Mouse (Mus musculus) bone marrow, adult 2 months (tissue): ENCODE measurements around the gene Spred3.

Source experiments
- CTCF ChIP-seq: fragments of 200-500 bp; IDR thresholded peaks from 2 replicates; pipeline ENCODE4 v1.5.1; 2011; ENCODE audit warnings: low read length, control low read depth; ENCODE audit not compliant: control insufficient read depth, insufficient read depth
- POLR2A ChIP-seq: fragments of 200-500 bp; IDR thresholded peaks from 2 replicates; pipeline ENCODE4 v1.6.1; 2011; ENCODE audit warnings: low read depth, mild to moderate bottlenecking, control low read depth, low read length, borderline replicate concordance; ENCODE audit not compliant: control insufficient read depth

DNA sequence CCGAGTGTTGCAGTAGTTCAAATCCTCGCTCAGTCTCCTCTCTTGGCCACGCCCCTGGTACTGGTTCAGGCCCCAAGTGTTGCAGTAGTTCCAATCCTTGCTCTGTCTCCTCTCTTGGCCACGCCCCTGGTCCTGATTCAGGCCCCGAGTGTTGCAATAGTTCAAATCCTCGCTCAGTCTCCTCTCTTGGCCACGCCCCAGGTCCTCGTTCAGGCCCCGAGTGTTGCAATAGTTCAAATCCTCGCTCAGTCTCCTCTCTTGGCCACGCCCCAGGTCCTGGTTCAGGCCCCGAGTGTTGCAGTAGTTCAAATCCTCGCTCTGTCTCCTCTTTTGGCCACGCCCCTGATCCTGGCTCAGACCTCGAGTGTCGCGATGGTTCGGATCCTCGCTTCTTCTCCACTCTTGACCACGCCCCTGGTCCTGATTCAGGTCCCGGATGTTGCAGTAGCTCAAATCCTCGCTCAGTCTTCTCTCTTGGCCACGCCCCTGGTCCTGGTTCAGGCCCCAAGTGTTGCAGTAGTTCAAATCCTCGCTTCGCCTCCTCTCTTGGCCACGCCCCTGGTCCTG lies 42.1 kb upstream of the Spred3 start:
- TF ChIP-seq CTCF (no peak), POLR2A (no peak)
